Mouse (Mus musculus) ovary, postnatal 10 days (tissue): Measurements from ENCODE around the gene Cyb561.

Source experiments
- DNase-seq: peaks from one replicate; pipeline ENCODE4 v3.0.0; 2022; ENCODE audit warnings: low spot score

Gene Cyb561

GRCm38 (mm10) chr11:105920836-105921235 is 32.3 kb downstream of the Cyb561 start:
- DNase-seq = no peak

- DNase-seq = no peak
Observed at GRCm38 (mm10) chr11:105920098-105920785, 32.9 kb downstream of the Cyb561 start.

DNA sequence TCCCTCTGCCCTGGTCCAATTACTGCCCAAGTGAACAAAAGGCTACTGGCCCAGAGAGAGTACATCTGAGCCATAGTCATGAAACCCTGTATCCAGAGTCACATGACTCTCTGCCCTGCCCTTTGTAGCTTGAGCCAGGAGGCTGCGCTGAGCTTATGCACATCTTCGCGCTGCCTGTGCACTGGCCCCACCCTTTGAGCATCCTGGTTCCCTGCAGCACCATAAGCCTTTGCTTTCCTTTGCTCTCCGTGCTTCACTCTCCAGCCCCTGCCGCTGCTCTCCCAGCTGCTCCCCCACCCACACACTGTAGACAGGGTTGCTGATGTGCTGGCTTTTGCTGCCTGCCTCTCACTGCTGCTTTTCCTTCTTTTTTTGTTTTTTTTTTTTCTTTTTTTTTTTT is 39.6 kb downstream of the Cyb561 start:
- DNase-seq = no peak

GRCm38 (mm10) chr11:105911592-105912375 is 41.4 kb downstream of the Cyb561 start:
- peak; percentile 14 for DNase-seq

- no peak for DNase-seq
Observed at GRCm38 (mm10) chr11:105911149-105911548, 42.0 kb downstream of the Cyb561 start.

- no peak for DNase-seq
Observed at GRCm38 (mm10) chr11:105909617-105910016, 43.5 kb downstream of the Cyb561 start.

DNA sequence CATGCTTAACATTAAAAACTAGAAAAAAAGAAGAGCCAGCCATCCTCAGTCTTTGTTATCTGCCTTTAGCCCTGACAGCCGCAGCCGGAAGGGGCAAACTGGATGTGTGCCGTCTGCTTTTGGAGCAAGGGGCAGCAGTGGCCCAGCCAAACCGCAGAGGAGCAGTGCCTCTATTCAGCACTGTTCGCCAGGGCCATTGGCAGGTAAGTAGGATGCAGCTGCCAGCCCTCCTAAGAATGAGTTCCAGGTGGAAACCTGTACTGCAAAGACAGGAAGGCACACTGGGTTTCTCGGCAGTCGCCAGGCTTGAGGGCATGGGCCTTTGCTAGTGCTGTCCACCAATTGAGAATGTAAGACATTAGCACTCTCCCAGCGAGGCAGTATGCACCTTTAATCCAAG is 44.2 kb downstream of the Cyb561 start:
- no peak for DNase-seq

DNA sequence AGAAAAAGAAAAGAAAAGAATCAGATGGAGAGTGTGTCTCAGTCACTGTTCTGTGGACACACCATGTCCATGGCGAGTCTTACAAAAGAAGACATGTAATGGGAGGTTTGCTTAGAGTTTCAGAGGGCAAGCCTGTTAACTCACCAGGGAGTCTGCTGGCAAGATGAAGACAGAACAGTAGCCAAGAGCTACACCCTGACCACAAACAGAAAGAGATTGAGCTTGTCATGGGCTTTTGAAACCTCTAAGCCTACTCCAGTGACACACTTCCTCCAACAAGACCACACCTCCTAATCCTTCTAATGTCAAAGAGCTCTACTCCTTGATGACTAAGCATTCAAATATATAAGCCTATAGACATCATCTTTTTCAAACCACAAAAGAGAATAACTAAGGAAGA is 45.8 kb downstream of the Cyb561 start:
- no peak for DNase-seq

DNA sequence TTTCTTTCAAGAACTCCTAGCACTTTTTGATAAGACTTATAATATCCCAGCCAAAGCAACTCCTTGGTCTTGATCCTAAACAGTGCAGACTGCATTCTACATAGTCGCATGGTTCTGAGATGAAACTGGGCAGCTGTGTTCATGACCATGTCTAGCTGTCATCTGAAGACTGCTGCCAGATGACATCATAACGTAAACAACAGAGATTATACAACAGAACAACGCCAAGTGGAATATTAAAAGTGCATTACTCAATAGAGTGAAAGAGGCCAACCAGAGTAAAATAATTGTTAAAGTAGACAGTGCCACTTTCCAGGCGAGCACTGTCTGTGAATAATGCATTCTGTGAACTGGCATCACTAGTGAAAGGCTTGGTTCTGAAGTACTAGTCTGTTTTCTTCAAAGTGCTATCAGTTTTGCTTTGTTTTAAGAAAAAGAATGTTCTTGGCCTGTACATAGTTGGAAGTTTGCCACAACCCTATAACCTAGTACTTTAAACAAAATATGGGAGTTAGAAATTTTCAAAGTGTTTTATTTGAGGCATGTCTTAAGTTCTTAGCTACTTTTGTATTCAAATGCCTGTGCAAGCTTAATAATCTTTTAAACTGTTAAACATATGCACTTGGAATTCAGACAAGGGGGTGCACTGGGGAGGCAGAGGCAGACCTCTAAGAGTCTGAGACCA is 47.5 kb downstream of the Cyb561 start:
- DNase-seq = no peak

DNA sequence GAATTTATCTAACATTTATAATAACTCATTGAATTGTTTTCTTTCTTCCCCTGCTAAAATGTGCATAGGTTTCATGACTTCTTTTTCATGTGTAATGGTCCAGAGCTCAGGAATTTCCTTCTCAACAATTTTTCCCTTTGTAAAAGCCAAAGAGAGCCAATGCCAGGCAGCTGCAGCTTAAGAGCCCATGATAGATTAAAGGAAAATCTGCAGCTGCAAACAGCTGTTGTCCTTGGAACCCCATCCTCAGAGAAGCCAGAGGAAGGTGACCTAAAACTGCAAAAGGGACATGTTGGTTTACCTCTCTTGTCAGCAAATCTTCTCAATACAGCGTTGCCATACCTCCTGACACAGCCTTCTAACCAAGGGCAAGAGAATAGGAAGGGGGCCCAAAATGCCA is 50.2 kb downstream of the Cyb561 start:
- DNase-seq = no peak

- no peak for DNase-seq
Observed at GRCm38 (mm10) chr11:105901501-105901900, 51.6 kb downstream of the Cyb561 start.

- no peak for DNase-seq
Observed at GRCm38 (mm10) chr11:105899151-105899550, 54.0 kb downstream of the Cyb561 start.

- no peak for DNase-seq
Observed at GRCm38 (mm10) chr11:105887281-105887680, 65.9 kb downstream of the Cyb561 start.

- DNase-seq = no peak
Observed at GRCm38 (mm10) chr11:105885558-105885957, 67.6 kb downstream of the Cyb561 start.
